Mouse (Mus musculus) kidney, adult 2 months (tissue): Measurements from ENCODE around the gene Mindy4.

ENCODE experiments used
- CTCF ChIP-seq: fragments of 200-500 bp; conservative IDR thresholded peaks from 2 replicates; pipeline ENCODE4 v1.5.1; 2011; ENCODE audit warnings: low read depth, mild to moderate bottlenecking, control low read depth, low read length, moderate library complexity, mixed read lengths; ENCODE audit not compliant: insufficient read depth, insufficient read length
- POLR2A ChIP-seq: fragments of 200-500 bp; IDR thresholded peaks from one replicate; pipeline ENCODE4 v1.6.1; 2011; ENCODE audit warnings: low read depth, low read length, control low read depth

- no peak for TF ChIP-seq CTCF
- no peak for TF ChIP-seq POLR2A
Observed at GRCm38 (mm10) chr6:55169818-55170217, 33.4 kb upstream of the Mindy4 start.
